Mouse (Mus musculus): ENCODE measurements around the gene Hoxa4. TPM values are rescaled to one million over a fixed set of nuclear protein-coding genes. Genes with fewer than 3 reads are reported as not detected.

Hoxa4 gene
- polyA plus RNA-seq, 1 experiment from 2014 or later, result 0.13 TPM

DNA sequence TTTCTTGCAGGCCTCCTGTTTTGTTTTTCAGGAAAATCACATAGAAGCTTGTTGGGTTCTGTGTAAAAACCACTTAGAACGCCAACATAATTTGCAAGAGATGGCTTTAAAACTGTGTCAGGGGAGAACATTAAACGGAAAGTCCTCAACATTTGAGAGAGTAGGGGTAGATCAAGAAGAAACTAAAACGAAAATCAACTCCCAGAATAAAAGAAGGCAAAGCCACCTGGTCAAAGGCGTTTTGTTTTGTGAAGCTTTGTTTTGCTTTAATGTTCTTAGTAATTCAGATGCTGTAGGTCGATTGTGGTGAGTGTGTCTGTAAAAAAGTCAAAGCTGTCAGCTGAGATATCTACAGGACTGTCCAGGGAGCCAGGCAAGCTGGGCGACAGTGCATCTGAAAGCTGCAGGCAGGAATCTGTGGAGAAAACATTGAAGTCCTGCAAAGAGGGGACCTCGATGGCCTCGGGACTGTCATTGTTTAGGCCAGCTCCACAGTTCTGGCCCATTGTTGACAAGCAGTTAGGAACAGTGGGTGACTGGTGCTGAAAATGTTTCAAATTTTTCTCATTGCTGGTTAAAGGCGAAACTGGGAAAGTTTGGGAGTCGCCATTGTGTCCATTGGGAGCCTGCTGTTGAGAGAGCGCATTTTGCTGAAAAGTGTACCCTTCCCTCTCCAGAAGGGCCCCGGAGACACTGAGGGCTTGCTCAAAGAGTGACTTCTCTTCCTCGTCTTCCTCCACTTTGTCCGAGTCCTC lies 28.8 kb downstream of the Hoxa4 start:
- H3K9ac ChIP-seq (replicated peaks), result peak overlapping the region; percentile 32; the same call in 1 of the 2 replicates
- no peaks in the 10 kb centered on the region for H3K36me3 ChIP-seq (replicated peaks; ENCODE audit: insufficient read depth, low read length)
- TF ChIP-seq EP300 (IDR thresholded peaks at IDR 0.05; ENCODE audit: low read depth) (no peak), CTCF (IDR thresholded peaks at IDR 0.05; ENCODE audit: low read depth) (no peak)
- DNase-seq (no peak), ATAC-seq (no peak)
- H3K27me3 ChIP-seq (ENCODE audit: insufficient read depth, low read length), result peaks cover 98% of the 10 kb centered on the region
- peak overlapping the region; percentile 41 for H3K4me2 ChIP-seq (ENCODE audit: low read depth, low read length)
- H3K4me1 ChIP-seq (ENCODE audit: insufficient read depth), result peaks cover 9% of the 10 kb centered on the region
- peak overlapping the region; percentile 32 for H3K4me3 ChIP-seq (ENCODE audit: low read depth, low read length)
- 23% methylated on average over 14 of the region's 14 CpGs for WGBS (ENCODE audit: insufficient replicate concordance)
- 0 out of 2 replicates have a peak overlapping the region, but pooled peaks have one; percentile 13 for H3K27ac ChIP-seq (ENCODE audit: low read depth)
- no peaks in the 10 kb centered on the region for H3K9me3 ChIP-seq (ENCODE audit: low read length)

DNA sequence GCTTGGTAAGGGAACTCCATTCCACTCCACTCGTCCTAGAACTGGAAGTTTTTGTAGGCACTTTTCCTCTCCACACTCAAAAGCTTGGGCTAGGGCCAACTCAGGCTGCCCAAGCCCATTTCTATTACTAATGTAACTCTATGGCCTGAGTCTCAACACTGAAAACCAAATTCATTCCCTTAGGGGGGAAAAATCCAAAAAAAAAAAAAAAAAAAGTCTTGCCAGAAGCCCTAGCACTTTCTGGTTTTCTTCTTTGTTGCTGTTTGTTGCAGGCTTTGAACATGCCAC lies 29.5 kb downstream of the Hoxa4 start:
- H3K9ac ChIP-seq (replicated peaks), result no peak overlapping the region
- no peak overlapping the region for H3K4me2 ChIP-seq (ENCODE audit: low read depth, low read length)
- peaks cover 98% of the 10 kb centered on the region for H3K27me3 ChIP-seq (ENCODE audit: insufficient read depth, low read length)
- TF ChIP-seq EP300 (IDR thresholded peaks at IDR 0.05; ENCODE audit: low read depth), result no peak
- no peak for TF ChIP-seq CTCF (IDR thresholded peaks at IDR 0.05; ENCODE audit: low read depth)
- H3K36me3 ChIP-seq (replicated peaks; ENCODE audit: insufficient read depth, low read length), result no peaks in the 10 kb centered on the region
- peaks cover 9% of the 10 kb centered on the region for H3K4me1 ChIP-seq (ENCODE audit: insufficient read depth)
- DNase-seq, result no peak
- H3K4me3 ChIP-seq (ENCODE audit: low read depth, low read length), result no peak overlapping the region
- H3K9me3 ChIP-seq (ENCODE audit: low read length), result no peaks in the 10 kb centered on the region
- ATAC-seq, result no peak
- no peak overlapping the region for H3K27ac ChIP-seq (ENCODE audit: low read depth)
- WGBS (ENCODE audit: insufficient replicate concordance), result 44% methylated on average over 1 of the region's 1 CpGs

DNA sequence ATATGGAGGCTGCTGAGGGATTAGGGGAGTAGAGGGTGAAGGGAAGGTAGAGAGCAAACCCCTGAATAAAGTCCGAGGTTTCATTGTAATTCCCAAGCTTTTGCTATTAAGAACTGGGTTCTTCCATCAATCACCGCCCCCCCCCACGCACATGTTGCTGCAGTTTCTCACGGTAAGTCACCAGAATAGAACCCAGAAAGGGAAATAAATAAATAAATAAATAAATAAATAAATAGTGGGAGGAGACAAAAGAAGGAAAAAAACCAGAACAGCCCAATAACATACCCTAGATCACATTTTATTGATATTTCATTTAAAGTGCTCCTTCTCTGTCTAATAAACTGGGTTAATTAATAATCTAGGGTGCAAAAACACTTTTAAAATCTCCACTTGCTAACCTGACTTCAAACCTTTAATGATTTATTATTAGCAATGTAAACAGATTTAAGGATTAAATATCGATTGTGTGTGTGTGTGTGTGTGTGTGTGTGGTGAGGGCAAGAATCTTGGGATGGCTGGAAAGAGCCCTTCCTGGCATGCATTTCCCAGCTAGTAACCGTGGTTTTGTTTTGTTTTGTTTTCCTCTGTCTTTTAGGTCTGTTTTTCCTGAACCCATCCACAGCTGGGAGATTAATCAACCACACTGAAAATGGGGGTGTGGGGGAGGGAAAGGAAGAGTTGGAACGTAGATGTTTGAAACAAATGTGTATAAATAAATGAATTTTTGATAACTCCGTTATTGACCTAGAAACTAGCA lies 30.0 kb downstream of the Hoxa4 start:
- Histone ChIP-seq H3K9me3 (ENCODE audit: low read length) (no peaks in the 10 kb centered on the region), H3K4me1 (ENCODE audit: insufficient read depth) (peaks cover 9% of the 10 kb centered on the region), H3K9ac (replicated peaks) (no peak overlapping the region), H3K36me3 (replicated peaks; ENCODE audit: insufficient read depth, low read length) (no peaks in the 10 kb centered on the region), H3K27ac (ENCODE audit: low read depth) (0 out of 2 replicates have a peak overlapping the region, but pooled peaks have one; percentile 44), H3K27me3 (ENCODE audit: insufficient read depth, low read length) (peaks cover 98% of the 10 kb centered on the region), H3K4me2 (ENCODE audit: low read depth, low read length) (peak overlapping the region; percentile 54), H3K4me3 (ENCODE audit: low read depth, low read length) (no peak overlapping the region)
- DNase-seq (no peak), ATAC-seq (no peak)
- 34% methylated on average over 8 of the region's 8 CpGs for WGBS (ENCODE audit: insufficient replicate concordance)
- TF ChIP-seq CTCF (IDR thresholded peaks at IDR 0.05; ENCODE audit: low read depth) (no peak), EP300 (IDR thresholded peaks at IDR 0.05; ENCODE audit: low read depth) (no peak)

DNA sequence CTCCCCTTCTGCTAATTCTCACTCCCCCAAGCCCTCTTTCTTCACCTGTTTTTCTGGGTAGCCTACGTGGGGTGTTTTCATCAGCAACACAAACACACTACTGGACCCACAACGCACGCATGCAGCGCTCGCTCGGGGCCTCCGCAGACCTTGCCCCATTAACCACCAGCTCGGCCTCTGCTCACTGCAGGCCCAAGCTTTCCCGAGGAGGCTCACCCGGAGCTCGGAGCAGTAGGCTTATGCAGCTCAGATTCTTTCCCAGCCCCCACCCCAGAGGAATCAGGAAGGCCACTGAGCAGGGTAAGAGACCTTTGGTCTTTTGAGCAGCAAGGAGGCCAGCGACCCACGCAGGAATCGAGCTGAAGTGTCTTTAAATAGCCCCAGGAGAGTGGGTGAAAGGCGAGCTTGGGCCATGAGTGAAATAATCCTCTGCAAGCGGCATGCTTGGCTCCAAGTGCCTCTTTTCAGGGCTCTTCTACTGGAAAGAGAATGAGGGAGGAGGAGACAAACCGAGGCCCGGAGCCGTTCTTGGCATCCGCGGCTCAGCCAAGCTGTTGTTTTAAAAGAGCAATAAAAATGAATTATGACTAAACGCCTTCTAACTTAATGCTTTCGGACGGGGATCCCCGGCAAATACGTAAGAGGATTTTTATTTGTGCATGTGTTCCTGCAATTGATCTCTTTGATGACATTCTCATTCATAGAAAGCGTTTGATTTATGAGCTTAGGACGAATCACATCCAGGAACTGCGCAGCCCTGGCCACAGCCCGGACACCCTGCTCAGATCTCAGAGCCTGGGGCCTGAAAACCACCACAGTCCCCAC lies 30.8 kb downstream of the Hoxa4 start:
- ATAC-seq (no peak), DNase-seq (no peak)
- no peaks in the 10 kb centered on the region for H3K36me3 ChIP-seq (replicated peaks; ENCODE audit: insufficient read depth, low read length)
- H3K4me3 ChIP-seq (ENCODE audit: low read depth, low read length), result no peak overlapping the region; the same call in 1 of the 2 replicates
- H3K27me3 ChIP-seq (ENCODE audit: insufficient read depth, low read length), result peaks cover 98% of the 10 kb centered on the region
- peaks cover 9% of the 10 kb centered on the region for H3K4me1 ChIP-seq (ENCODE audit: insufficient read depth)
- H3K9ac ChIP-seq (replicated peaks), result no peak overlapping the region
- H3K9me3 ChIP-seq (ENCODE audit: low read length), result no peaks in the 10 kb centered on the region
- WGBS (ENCODE audit: insufficient replicate concordance), result 15% methylated on average over 30 of the region's 30 CpGs
- TF ChIP-seq EP300 (IDR thresholded peaks at IDR 0.05; ENCODE audit: low read depth), result no peak
- peak overlapping the region; percentile 54 for H3K4me2 ChIP-seq (ENCODE audit: low read depth, low read length)
- H3K27ac ChIP-seq (ENCODE audit: low read depth), result peak overlapping the region; percentile 44; the same call in 1 of the 2 replicates

DNA sequence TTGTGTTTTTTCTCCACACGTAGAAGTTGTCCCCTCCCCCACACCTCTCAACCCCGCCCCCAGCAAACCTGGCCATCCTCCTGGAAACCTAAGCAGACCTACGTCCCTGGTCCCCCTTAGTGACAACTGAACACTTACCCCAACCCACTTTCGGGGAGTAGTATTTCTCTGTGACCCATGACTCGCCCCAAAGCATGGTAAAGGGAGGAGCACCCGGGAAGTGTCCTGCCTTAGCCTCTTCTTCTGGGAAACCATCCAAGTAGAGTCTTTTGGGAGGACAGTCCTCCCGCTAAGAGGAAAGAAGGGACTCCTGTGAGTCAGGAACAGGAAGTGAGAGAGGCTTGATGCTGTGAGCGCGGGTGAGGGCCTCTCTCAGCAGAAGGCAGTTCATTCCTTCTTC lies 31.6 kb downstream of the Hoxa4 start:
- H3K4me3 ChIP-seq (ENCODE audit: low read depth, low read length), result no peak overlapping the region; the same call in 1 of the 2 replicates
- no peak overlapping the region; the same call in 1 of the 2 replicates for H3K27ac ChIP-seq (ENCODE audit: low read depth)
- no peak overlapping the region for H3K9ac ChIP-seq (replicated peaks)
- peaks cover 96% of the 10 kb centered on the region for H3K27me3 ChIP-seq (ENCODE audit: insufficient read depth, low read length)
- no peaks in the 10 kb centered on the region for H3K9me3 ChIP-seq (ENCODE audit: low read length)
- peak overlapping the region; percentile 93; the same call in 1 of the 2 replicates for H3K4me2 ChIP-seq (ENCODE audit: low read depth, low read length)
- ATAC-seq (no peak), DNase-seq (no peak)
- WGBS (ENCODE audit: insufficient replicate concordance), result 14% methylated on average over 8 of the region's 9 CpGs
- no peaks in the 10 kb centered on the region for H3K36me3 ChIP-seq (replicated peaks; ENCODE audit: insufficient read depth, low read length)
- H3K4me1 ChIP-seq (ENCODE audit: insufficient read depth), result peaks cover 9% of the 10 kb centered on the region
- TF ChIP-seq EP300 (IDR thresholded peaks at IDR 0.05; ENCODE audit: low read depth) (no peak), CTCF (IDR thresholded peaks at IDR 0.05; ENCODE audit: low read depth) (no peak)
